Mouse (Mus musculus): ENCODE measurements around the gene Vrk2.

The Vrk2 gene

DNA sequence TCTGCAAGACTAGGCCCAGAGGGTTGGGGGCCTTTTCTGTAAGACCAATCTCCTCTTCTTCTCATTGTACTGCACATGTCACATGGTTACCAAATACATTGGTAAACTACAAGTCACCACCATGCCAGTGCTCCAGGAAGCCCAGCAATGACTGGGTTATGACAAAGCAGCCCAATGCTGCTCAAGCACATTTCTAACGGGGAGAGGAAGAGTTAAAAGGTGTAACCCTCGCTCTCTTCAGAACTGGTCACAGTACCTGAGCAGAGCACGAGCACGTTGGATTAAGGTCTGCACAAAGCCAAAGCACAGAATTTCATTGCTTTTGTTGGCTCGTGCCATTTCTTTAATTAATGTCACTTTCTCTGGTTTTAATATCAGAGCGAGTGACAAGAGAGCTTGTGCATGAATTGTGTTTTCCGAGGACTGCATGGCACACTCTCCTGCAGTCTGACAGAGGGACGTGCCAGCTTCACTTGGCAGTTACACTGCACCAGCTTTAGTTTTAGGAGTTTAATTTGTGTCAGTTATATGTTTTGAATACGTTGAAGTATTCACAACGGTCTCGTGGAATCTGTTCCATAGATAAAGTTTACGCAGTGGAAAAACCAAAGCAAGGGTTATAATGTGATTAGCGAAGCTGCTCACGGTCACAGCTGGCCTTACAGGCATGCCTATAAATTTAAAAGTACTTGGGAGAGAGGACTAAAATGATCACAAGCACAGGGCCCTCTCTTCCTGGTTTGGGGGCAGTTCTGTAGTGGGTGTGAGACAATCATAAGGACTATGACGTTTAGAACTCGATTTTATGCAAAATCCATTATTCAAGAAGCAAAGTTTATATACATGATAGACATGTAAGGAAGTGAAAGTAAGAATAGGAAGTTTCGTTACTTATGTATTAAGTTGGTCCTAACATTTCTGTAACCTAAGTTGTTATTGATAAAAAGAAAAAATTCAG, 8.1 kb downstream of the Vrk2 start:
- ATAC-seq (ENCODE audit: insufficient number of reproducible peaks, low FRiP score, low TSS enrichment): no peak

GRCm38 (mm10) chr11:26551551-26551950, 42.2 kb downstream of the Vrk2 start:
- no peak for ATAC-seq (ENCODE audit: insufficient number of reproducible peaks, low FRiP score, low TSS enrichment)

DNA sequence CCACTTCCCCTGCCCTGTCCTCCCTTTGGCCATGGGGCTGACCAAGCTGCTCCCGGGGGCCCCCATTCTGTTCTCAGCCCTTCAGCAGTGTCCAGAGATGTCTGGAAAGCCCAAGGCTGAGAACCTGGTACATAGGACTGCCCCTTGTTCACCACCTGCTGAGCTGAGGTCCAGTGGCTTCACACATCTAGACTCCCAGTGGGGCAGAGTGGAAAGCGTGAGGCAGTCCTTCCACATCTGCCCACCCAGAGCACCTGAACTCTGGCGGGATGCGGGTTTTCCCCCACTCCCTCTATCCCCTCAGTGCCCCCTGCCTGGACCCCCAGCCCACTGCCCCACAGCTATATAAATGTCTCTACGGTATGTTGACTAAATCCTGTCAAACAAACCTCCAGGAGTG, 56.0 kb downstream of the Vrk2 start:
- no peak for ATAC-seq (ENCODE audit: insufficient number of reproducible peaks, low FRiP score, low TSS enrichment)

DNA sequence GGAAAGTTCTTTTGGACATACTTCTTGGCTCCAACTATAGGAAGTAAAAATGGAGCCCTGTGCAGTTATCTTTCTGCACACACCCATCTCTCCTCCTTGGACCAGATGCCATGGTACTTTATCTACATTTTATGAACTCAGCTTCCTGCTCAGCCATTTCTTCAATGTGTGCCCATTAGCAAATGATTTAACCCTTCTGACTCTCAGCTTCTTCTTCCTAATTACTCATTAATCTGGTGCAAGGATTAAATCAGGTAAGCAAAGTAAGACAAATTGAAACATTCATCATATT, 60.0 kb downstream of the Vrk2 start:
- no peak for ATAC-seq (ENCODE audit: insufficient number of reproducible peaks, low FRiP score, low TSS enrichment)

GRCm38 (mm10) chr11:26532994-26533827, 60.6 kb downstream of the Vrk2 start:
- no peak for ATAC-seq (ENCODE audit: insufficient number of reproducible peaks, low FRiP score, low TSS enrichment)

DNA sequence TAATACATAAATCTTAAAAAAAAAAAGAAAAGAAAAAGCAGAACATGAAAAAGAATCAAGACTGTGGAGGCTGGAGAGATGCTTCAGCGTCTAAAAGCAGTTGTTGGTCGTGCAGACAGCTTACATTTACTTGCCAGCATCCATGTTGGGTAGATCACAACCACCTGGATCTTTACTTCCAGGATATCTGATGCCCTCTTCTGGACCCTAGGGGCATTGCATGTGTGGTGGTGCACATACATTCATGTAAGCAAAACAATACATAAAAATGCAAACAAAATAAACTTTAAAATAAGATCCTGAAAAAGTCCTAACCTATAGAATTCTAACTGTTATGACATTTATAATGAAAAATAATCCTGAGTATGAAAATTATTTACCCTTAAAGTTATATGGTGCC, 66.9 kb downstream of the Vrk2 start:
- no peak for ATAC-seq (ENCODE audit: insufficient number of reproducible peaks, low FRiP score, low TSS enrichment)

- ATAC-seq (ENCODE audit: insufficient number of reproducible peaks, low FRiP score, low TSS enrichment): no peak
Observed at GRCm38 (mm10) chr11:26518991-26519390, 74.8 kb downstream of the Vrk2 start.

- ATAC-seq (ENCODE audit: insufficient number of reproducible peaks, low FRiP score, low TSS enrichment): no peak
Observed at GRCm38 (mm10) chr11:26516086-26516485, 77.7 kb downstream of the Vrk2 start.

- ATAC-seq (ENCODE audit: insufficient number of reproducible peaks, low FRiP score, low TSS enrichment): no peak
Observed at GRCm38 (mm10) chr11:26513683-26514082, 80.1 kb downstream of the Vrk2 start.

GRCm38 (mm10) chr11:26495951-26496350, 97.8 kb downstream of the Vrk2 start:
- no peak for ATAC-seq (ENCODE audit: insufficient number of reproducible peaks, low FRiP score, low TSS enrichment)

- no peak for ATAC-seq (ENCODE audit: insufficient number of reproducible peaks, low FRiP score, low TSS enrichment)
Observed at GRCm38 (mm10) chr11:26489761-26490466, 103.9 kb downstream of the Vrk2 start.

GRCm38 (mm10) chr11:26481691-26482242, 112.0 kb downstream of the Vrk2 start:
- no peak for ATAC-seq (ENCODE audit: insufficient number of reproducible peaks, low FRiP score, low TSS enrichment)

DNA sequence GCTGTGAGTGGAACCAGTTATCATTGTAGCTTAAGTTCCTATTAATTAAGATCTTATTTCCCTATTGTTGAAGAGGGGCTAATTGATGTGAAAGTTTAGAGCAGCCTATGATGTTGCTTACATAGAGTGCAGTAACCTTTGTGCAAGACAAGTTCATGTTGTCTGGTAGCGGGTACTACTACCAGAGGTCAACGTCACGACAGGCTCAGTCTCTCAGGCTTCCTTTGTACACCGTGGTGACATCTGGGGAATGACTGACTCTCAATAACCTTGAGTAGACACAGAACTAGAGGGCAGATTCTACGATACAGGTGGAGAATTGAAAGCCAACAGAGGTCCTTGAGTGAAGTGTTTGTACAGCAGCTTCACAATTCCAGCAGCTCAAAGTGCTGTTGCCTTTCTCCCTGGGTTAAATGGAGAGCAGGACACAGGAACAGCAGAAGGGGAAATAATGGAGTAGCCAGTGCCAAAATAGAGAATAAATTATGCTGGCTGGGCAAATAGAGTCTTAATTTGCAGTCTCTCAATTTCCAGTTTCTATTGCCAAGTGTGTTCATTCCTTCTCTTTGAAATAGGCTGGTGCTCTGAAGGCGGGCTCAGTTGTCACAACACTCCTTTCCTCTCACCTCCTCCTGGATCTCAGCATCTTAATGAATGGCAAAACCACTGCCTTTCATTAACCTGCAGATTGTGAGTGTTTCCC, 116.6 kb downstream of the Vrk2 start:
- no peak for ATAC-seq (ENCODE audit: insufficient number of reproducible peaks, low FRiP score, low TSS enrichment)

DNA sequence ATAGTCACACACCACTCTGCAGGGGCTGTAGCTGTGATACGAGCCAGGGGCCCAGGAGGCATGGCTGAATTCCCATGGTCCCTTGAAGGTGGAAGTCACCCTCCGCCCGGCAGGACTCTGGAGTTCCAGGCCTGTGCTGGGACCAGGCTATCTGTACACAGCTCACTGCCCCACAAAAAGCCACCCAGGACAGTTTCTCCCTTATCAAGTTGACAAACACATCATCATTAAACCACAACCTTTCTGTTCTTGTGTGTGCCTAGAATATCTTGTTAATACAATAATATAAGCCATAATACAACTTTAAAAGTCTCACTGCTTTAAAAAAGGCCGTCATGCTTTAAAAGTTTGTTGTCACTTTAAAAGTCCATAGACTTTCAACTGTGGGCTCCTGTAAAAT, 139.7 kb downstream of the Vrk2 start:
- no peak for ATAC-seq (ENCODE audit: insufficient number of reproducible peaks, low FRiP score, low TSS enrichment)

DNA sequence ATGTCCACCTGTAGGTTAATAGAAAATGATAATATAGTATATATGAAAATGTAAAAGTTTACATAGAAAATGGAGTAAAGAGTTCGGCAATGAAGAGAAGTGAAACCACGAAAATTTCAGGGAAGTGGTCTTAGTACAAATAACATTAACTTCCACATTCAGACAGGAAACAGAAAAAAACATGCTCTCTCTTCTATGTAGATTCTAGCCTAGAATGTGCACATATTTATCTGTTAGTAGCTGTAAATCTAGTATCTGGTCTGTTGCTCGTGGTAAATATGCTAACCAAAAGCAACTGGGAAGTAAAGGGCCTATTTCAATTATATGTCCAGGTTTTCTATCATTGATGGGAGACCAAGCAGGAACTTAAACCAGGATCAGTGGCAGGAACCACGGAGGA, 141.1 kb downstream of the Vrk2 start:
- no peak for ATAC-seq (ENCODE audit: insufficient number of reproducible peaks, low FRiP score, low TSS enrichment)

- no peak for ATAC-seq (ENCODE audit: insufficient number of reproducible peaks, low FRiP score, low TSS enrichment)
Observed at GRCm38 (mm10) chr11:26451228-26451627, 142.6 kb downstream of the Vrk2 start.

- ATAC-seq (ENCODE audit: insufficient number of reproducible peaks, low FRiP score, low TSS enrichment): no peak
Observed at GRCm38 (mm10) chr11:26450636-26451035, 143.2 kb downstream of the Vrk2 start.

- ATAC-seq (ENCODE audit: insufficient number of reproducible peaks, low FRiP score, low TSS enrichment): no peak
Observed at GRCm38 (mm10) chr11:26449789-26450188, 144.0 kb downstream of the Vrk2 start.

DNA sequence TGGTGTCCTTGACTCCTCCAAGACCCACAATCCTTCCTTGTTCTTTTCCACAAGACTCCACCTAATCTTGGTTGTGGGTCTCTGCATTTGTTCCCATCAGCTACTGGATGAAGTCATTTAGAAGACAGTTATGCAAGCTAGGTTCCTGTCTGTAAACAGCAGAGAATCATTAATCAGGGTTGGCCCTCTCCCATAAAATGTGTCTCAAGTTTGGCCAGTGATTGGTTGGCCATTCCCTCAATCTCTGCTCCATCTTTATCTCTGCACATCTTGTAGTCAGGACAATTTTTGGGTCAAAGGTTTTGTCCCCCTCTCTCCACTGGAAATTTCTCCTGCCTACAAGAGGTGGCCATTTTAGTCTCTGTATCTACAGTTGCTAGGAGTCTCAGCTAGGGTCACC, 149.4 kb downstream of the Vrk2 start:
- ATAC-seq (ENCODE audit: insufficient number of reproducible peaks, low FRiP score, low TSS enrichment): no peak

- ATAC-seq (ENCODE audit: insufficient number of reproducible peaks, low FRiP score, low TSS enrichment): no peak
Observed at GRCm38 (mm10) chr11:26441121-26441520, 152.7 kb downstream of the Vrk2 start.
